Mouse (Mus musculus): Measurements from ENCODE around the gene Retreg3. TPM values are rescaled to one million over a fixed set of nuclear protein-coding genes. Genes with fewer than 3 reads are reported as not detected.

The Retreg3 gene
- polyA plus RNA-seq, 1 experiment from 2014 or later = 13.1 TPM

- DNase-seq (no peak), ATAC-seq (ENCODE audit: low FRiP score, low TSS enrichment) (no peak)
- Histone ChIP-seq H3K4me3 (replicated peaks; ENCODE audit: low read depth, low read length) (no peak overlapping the region), H3K4me2 (ENCODE audit: low read length) (no peak overlapping the region), H3K9ac (replicated peaks; ENCODE audit: low read length) (no peak overlapping the region), H3K4me1 (ENCODE audit: control insufficient read depth, insufficient read depth, low read length) (no peaks in the 10 kb centered on the region), H3K36me3 (ENCODE audit: control insufficient read depth, insufficient read depth, low read length) (peaks cover 97% of the 10 kb centered on the region), H3K27me3 (ENCODE audit: control insufficient read depth, insufficient read depth, low read length) (no peaks in the 10 kb centered on the region), H3K27ac (replicated peaks; ENCODE audit: low read depth, low read length) (no peak overlapping the region), H3K9me3 (ENCODE audit: control insufficient read depth, low read length) (no peaks in the 10 kb centered on the region)
- WGBS = 84% methylated on average over 8 of the region's 8 CpGs
Measured at GRCm38 (mm10) chr11:101051617-101052016, 68.1 kb downstream of the Retreg3 start.

DNA sequence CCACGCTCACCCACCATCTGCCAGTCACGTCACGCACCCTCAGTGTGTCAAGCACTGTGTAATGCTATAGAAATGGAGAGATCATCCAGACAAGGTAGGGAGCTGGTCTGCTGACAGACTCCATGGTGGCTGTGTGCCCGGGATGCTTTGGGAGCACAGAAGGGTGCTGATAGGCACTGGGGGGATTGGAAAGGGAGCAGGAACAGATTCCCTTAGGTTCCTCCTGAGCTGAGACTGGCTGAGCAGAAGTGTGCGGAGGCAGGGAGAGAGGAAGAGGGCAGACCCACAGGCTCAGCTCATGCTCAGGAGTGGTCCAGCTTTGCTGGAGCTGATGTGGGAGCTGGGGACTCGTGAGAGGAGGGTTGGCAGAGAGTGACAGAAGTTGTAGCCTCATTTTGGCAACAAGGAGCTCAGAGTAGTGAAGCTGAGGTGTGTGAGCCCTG, 68.6 kb downstream of the Retreg3 start:
- Histone ChIP-seq H3K27me3 (ENCODE audit: control insufficient read depth, insufficient read depth, low read length) (no peaks in the 10 kb centered on the region), H3K36me3 (ENCODE audit: control insufficient read depth, insufficient read depth, low read length) (peaks cover 97% of the 10 kb centered on the region), H3K4me1 (ENCODE audit: control insufficient read depth, insufficient read depth, low read length) (no peaks in the 10 kb centered on the region), H3K9ac (replicated peaks; ENCODE audit: low read length) (no peak overlapping the region), H3K27ac (replicated peaks; ENCODE audit: low read depth, low read length) (no peak overlapping the region), H3K4me3 (replicated peaks; ENCODE audit: low read depth, low read length) (no peak overlapping the region), H3K4me2 (ENCODE audit: low read length) (no peak overlapping the region), H3K9me3 (ENCODE audit: control insufficient read depth, low read length) (no peaks in the 10 kb centered on the region)
- DNase-seq (no peak), ATAC-seq (ENCODE audit: low FRiP score, low TSS enrichment) (no peak)
- WGBS = 88% methylated on average over 6 of the region's 6 CpGs

DNA sequence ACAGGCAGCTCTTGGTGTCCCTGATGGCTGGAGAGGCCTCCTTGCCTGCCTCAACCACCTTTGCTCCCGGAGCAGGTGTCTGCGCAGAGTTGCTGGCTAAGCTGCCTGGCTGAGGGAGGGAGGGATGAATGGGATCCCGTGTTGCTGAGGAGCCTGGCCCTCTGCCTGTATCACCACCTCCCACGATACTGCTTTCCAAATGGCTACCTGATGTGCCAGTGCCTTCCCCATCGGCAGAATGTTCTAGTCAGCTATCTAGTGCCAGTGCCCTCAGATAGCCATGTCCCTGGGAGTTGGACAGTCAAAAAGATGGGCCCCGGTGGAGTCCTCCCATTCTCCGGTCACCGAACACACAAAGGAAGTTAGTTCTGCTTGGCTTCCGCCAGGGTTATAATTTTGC, 69.3 kb downstream of the Retreg3 start:
- H3K9ac ChIP-seq (replicated peaks; ENCODE audit: low read length) = no peak overlapping the region
- peaks cover 97% of the 10 kb centered on the region for H3K36me3 ChIP-seq (ENCODE audit: control insufficient read depth, insufficient read depth, low read length)
- H3K4me2 ChIP-seq (ENCODE audit: low read length) = no peak overlapping the region
- H3K4me3 ChIP-seq (replicated peaks; ENCODE audit: low read depth, low read length) = no peak overlapping the region
- DNase-seq (no peak), ATAC-seq (ENCODE audit: low FRiP score, low TSS enrichment) (no peak)
- no peaks in the 10 kb centered on the region for H3K4me1 ChIP-seq (ENCODE audit: control insufficient read depth, insufficient read depth, low read length)
- no peaks in the 10 kb centered on the region for H3K27me3 ChIP-seq (ENCODE audit: control insufficient read depth, insufficient read depth, low read length)
- H3K9me3 ChIP-seq (ENCODE audit: control insufficient read depth, low read length) = no peaks in the 10 kb centered on the region
- 94% methylated on average over 9 of the region's 9 CpGs for WGBS
- H3K27ac ChIP-seq (replicated peaks; ENCODE audit: low read depth, low read length) = no peak overlapping the region

DNA sequence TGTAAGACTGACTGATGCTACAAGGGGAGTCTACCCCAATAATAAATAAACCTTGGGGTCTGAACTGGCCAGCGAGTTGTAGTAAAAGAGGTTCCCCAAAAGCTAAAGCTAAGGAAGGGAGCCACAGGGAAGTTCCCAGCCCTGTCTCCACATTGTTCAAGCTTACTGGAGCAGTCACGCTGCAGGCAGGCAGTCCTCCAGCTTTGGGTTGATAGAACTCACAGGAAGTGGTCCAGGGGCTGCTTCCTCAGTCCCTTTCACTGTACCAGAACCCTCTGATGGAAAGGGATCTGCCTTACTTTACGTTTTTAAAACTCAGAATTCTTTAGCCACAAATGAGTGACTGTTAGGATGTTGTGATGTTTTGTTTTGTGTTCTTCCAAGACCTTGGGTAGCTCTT, 72.2 kb downstream of the Retreg3 start:
- ATAC-seq (ENCODE audit: low FRiP score, low TSS enrichment) (no peak), DNase-seq (no peak)
- H3K9me3 ChIP-seq (ENCODE audit: control insufficient read depth, low read length) = no peaks in the 10 kb centered on the region
- 84% methylated on average over 3 of the region's 3 CpGs for WGBS
- no peaks in the 10 kb centered on the region for H3K27me3 ChIP-seq (ENCODE audit: control insufficient read depth, insufficient read depth, low read length)
- no peak overlapping the region for H3K9ac ChIP-seq (replicated peaks; ENCODE audit: low read length)
- no peak overlapping the region for H3K4me3 ChIP-seq (replicated peaks; ENCODE audit: low read depth, low read length)
- no peak overlapping the region for H3K27ac ChIP-seq (replicated peaks; ENCODE audit: low read depth, low read length)
- no peak overlapping the region for H3K4me2 ChIP-seq (ENCODE audit: low read length)
- H3K4me1 ChIP-seq (ENCODE audit: control insufficient read depth, insufficient read depth, low read length) = no peaks in the 10 kb centered on the region
- peaks cover 99% of the 10 kb centered on the region for H3K36me3 ChIP-seq (ENCODE audit: control insufficient read depth, insufficient read depth, low read length)

- 76% methylated on average over 9 of the region's 9 CpGs for WGBS
- H3K9ac ChIP-seq (replicated peaks; ENCODE audit: low read length) = no peak overlapping the region
- no peak overlapping the region for H3K4me2 ChIP-seq (ENCODE audit: low read length)
- H3K27me3 ChIP-seq (ENCODE audit: control insufficient read depth, insufficient read depth, low read length) = no peaks in the 10 kb centered on the region
- no peak for ATAC-seq (ENCODE audit: low FRiP score, low TSS enrichment)
- no peak overlapping the region for H3K27ac ChIP-seq (replicated peaks; ENCODE audit: low read depth, low read length)
- H3K4me3 ChIP-seq (replicated peaks; ENCODE audit: low read depth, low read length) = no peak overlapping the region
- peaks cover 99% of the 10 kb centered on the region for H3K36me3 ChIP-seq (ENCODE audit: control insufficient read depth, insufficient read depth, low read length)
- H3K4me1 ChIP-seq (ENCODE audit: control insufficient read depth, insufficient read depth, low read length) = no peaks in the 10 kb centered on the region
- DNase-seq = no peak
- H3K9me3 ChIP-seq (ENCODE audit: control insufficient read depth, low read length) = no peaks in the 10 kb centered on the region
Measured at GRCm38 (mm10) chr11:101046440-101046839, 73.3 kb downstream of the Retreg3 start.

Small RNA genes lying within 50 kb of the gene (microRNA-seq; reads per million reads assigned to microRNA genes)
- not detected for gene Gm27626

Other genes with a start within 250 kb of the Retreg3 start
- gene Stat3, start 180.4 kb downstream of the Retreg3 start, polyA plus RNA-seq (2014; fragmentation: Nextera tagmentation; extraction: Ambion mirVana) = 29.6 and 30.6 TPM in 2 replicates
- 8.0 and 16.3 TPM in 2 replicates for gene Cavin1, start 149.0 kb downstream of the Retreg3 start, polyA plus RNA-seq (2014; fragmentation: Nextera tagmentation; extraction: Ambion mirVana)
- 115 and 119 TPM in 2 replicates for gene Atp6v0a1, start 110.4 kb downstream of the Retreg3 start, polyA plus RNA-seq (2014; fragmentation: Nextera tagmentation; extraction: Ambion mirVana)
- 9.5 and 9.8 TPM in 2 replicates for gene Naglu, start 49.9 kb downstream of the Retreg3 start, polyA plus RNA-seq (2014; fragmentation: Nextera tagmentation; extraction: Ambion mirVana)
- 0.16 and 0.43 TPM in 2 replicates for gene Hsd17b1, start 41.5 kb downstream of the Retreg3 start, polyA plus RNA-seq (2014; fragmentation: Nextera tagmentation; extraction: Ambion mirVana)
- gene Coasy, start 37.3 kb downstream of the Retreg3 start, polyA plus RNA-seq (2014; fragmentation: Nextera tagmentation; extraction: Ambion mirVana) = 43.6 and 44.4 TPM in 2 replicates
- 92.9 and 100 TPM in 2 replicates for gene Mlx, start 32.6 kb downstream of the Retreg3 start, polyA plus RNA-seq (2014; fragmentation: Nextera tagmentation; extraction: Ambion mirVana)
- gene Psmc3ip, start 24.5 kb downstream of the Retreg3 start, polyA plus RNA-seq (2014; fragmentation: Nextera tagmentation; extraction: Ambion mirVana) = 19.2 and 19.6 TPM in 2 replicates
- 73.3 and 75.5 TPM in 2 replicates for gene Tubg1, start within 50 bp of the Retreg3 start, polyA plus RNA-seq (2014; fragmentation: Nextera tagmentation; extraction: Ambion mirVana)
- gene Tubg2, start 36.0 kb upstream of the Retreg3 start, polyA plus RNA-seq (2014; fragmentation: Nextera tagmentation; extraction: Ambion mirVana) = 42.2 and 56.0 TPM in 2 replicates
- 2.3 and 2.8 TPM in 2 replicates for gene Cntnap1, start 50.6 kb upstream of the Retreg3 start, polyA plus RNA-seq (2014; fragmentation: Nextera tagmentation; extraction: Ambion mirVana)
- gene Plekhh3, start 51.5 kb upstream of the Retreg3 start, polyA plus RNA-seq (2014; fragmentation: Nextera tagmentation; extraction: Ambion mirVana) = 8.2 and 8.4 TPM in 2 replicates
- gene Ccr10, start 55.5 kb upstream of the Retreg3 start, polyA plus RNA-seq (2014; fragmentation: Nextera tagmentation; extraction: Ambion mirVana) = 0.16 TPM in 1 of 2 replicates, not detected in the other
- 25.1 and 25.6 TPM in 2 replicates for gene Ezh1, start 106.6 kb upstream of the Retreg3 start, polyA plus RNA-seq (2014; fragmentation: Nextera tagmentation; extraction: Ambion mirVana)
- 59.7 and 84.0 TPM in 2 replicates for gene Ramp2, start 126.1 kb upstream of the Retreg3 start, polyA plus RNA-seq (2014; fragmentation: Nextera tagmentation; extraction: Ambion mirVana)
- 111 and 134 TPM in 2 replicates for gene Vps25, start 133.8 kb upstream of the Retreg3 start, polyA plus RNA-seq (2014; fragmentation: Nextera tagmentation; extraction: Ambion mirVana)
- gene Wnk4, start 140.7 kb upstream of the Retreg3 start, polyA plus RNA-seq (2014; fragmentation: Nextera tagmentation; extraction: Ambion mirVana) = 4.3 and 5.3 TPM in 2 replicates
- gene Cntd1, start 159.1 kb upstream of the Retreg3 start, polyA plus RNA-seq (2014; fragmentation: Nextera tagmentation; extraction: Ambion mirVana) = 0.38 and 0.55 TPM in 2 replicates
- gene Coa3, start 159.2 kb upstream of the Retreg3 start, polyA plus RNA-seq (2014; fragmentation: Nextera tagmentation; extraction: Ambion mirVana) = 221 and 243 TPM in 2 replicates
- gene Becn1, start 182.4 kb upstream of the Retreg3 start, polyA plus RNA-seq (2014; fragmentation: Nextera tagmentation; extraction: Ambion mirVana) = 148 and 193 TPM in 2 replicates
- 101 and 103 TPM in 2 replicates for gene Psme3, start 196.3 kb upstream of the Retreg3 start, polyA plus RNA-seq (2014; fragmentation: Nextera tagmentation; extraction: Ambion mirVana)
- 1.3 and 1.7 TPM in 2 replicates for gene Aoc2, start 205.2 kb upstream of the Retreg3 start, polyA plus RNA-seq (2014; fragmentation: Nextera tagmentation; extraction: Ambion mirVana)
- gene Aoc3, start 210.7 kb upstream of the Retreg3 start, polyA plus RNA-seq (2014; fragmentation: Nextera tagmentation; extraction: Ambion mirVana) = 0.04 TPM in 1 of 2 replicates, not detected in the other
- not detected in 2 replicates for gene G6pc, start 247.7 kb upstream of the Retreg3 start, polyA plus RNA-seq (2014; fragmentation: Nextera tagmentation; extraction: Ambion mirVana)